Mouse (Mus musculus) lung, embryonic 15.5 days (tissue): ENCODE measurements around the gene Arid1b. TPM values are rescaled to one million over a fixed set of nuclear protein-coding genes. Genes with fewer than 3 reads are reported as not detected.

Experiments
- ATAC-seq: fragments of 200-750 bp; cut with Nextera tagmentation; 2 replicates; pipeline ENCODE4 v1.8.0; 2017; ENCODE audit warnings: moderate number of reproducible peaks, borderline replicate concordance; ENCODE audit not compliant: low FRiP score, low TSS enrichment; ENCODE audit errors: extremely low read depth
- H3K27ac ChIP-seq: fragments of 300-500 bp; sonication (generic); 2 replicates; pipeline ENCODE4 v1.5.1; 2015; ENCODE audit warnings: moderate library complexity, mild to moderate bottlenecking, inconsistent platforms
- H3K27me3 ChIP-seq: fragments of 300-500 bp; sonication (generic); 2 replicates; pipeline ENCODE4 v1.6.1; 2015; ENCODE audit warnings: inconsistent platforms
- H3K36me3 ChIP-seq: fragments of 300-500 bp; sonication (generic); 2 replicates; pipeline ENCODE4 v1.6.1; 2015; ENCODE audit warnings: inconsistent platforms
- H3K4me1 ChIP-seq: fragments of 300-500 bp; sonication (generic); 2 replicates; pipeline ENCODE4 v1.6.1; 2015; ENCODE audit warnings: inconsistent platforms
- H3K4me2 ChIP-seq: fragments of 300-500 bp; sonication (generic); 2 replicates; pipeline ENCODE4 v1.6.1; 2015; ENCODE audit warnings: inconsistent platforms, mild to moderate bottlenecking, moderate library complexity
- H3K4me3 ChIP-seq: fragments of 300-500 bp; sonication (generic); 2 replicates; pipeline ENCODE4 v1.5.1; 2015; ENCODE audit warnings: mild to moderate bottlenecking, inconsistent platforms
- H3K9ac ChIP-seq: fragments of 300-500 bp; sonication (generic); 2 replicates; pipeline ENCODE4 v1.6.1; 2015; ENCODE audit warnings: inconsistent platforms
- H3K9me3 ChIP-seq: fragments of 300-500 bp; sonication (generic); 2 replicates; pipeline ENCODE4 v1.6.1; 2016; ENCODE audit warnings: inconsistent platforms
- WGBS: fragments of 180-500 bp; shearing (Covaris S2); methylation state at CpG from one replicate; pipeline ENCODE4 v1.1.7; 2015; 5-methylcytosine and 5-hydroxymethylcytosine counted together
- polyA plus RNA-seq: library from polyadenylated mRNA; unstranded; fragments of >200 nt; fragmentation: Nextera tagmentation; extraction: Ambion mirVana; gene quantifications from 2 replicates; pipeline ENCODE4 v1.2.1, GENCODE M21; 2015

Arid1b gene
- polyA plus RNA-seq, 1 experiment from 2014 or later: 10.5 TPM

DNA sequence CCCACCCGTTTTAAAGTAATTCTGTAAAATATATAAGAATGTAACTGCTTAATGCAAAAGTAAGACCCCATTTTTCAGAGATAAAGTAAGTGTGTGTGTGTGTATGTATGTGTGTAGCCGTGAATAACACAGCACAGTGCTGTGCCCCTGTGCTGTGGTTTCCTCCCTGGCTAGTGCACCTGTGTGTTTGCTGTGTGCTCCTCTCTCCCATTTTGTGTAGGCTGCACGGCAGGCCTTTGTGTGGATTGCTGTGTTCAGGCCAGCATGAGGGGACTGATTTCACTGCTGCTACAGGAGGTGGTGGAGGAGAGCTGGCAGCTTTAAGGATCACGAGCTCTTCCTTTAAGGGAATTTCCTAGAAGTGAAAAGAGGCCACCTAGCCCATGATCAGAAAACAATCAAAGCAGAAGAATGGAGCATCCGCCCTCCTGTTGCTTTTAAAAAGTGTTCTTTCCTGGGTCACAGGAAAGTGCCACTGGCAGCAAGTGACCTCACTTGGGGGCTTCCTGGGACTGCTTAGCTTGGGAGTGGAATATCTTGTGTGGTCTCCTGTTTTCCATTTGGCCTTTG, 66.5 kb downstream of the Arid1b start:
- Histone ChIP-seq H3K4me3 (no peak overlapping the region), H3K9me3 (no peaks in the 10 kb centered on the region), H3K27ac (no peak overlapping the region), H3K27me3 (no peaks in the 10 kb centered on the region), H3K4me1 (peaks cover 62% of the 10 kb centered on the region), H3K4me2 (no peak overlapping the region), H3K9ac (no peak overlapping the region), H3K36me3 (no peaks in the 10 kb centered on the region)
- ATAC-seq: no peak
- 64% methylated on average over 5 of the region's 5 CpGs for WGBS

DNA sequence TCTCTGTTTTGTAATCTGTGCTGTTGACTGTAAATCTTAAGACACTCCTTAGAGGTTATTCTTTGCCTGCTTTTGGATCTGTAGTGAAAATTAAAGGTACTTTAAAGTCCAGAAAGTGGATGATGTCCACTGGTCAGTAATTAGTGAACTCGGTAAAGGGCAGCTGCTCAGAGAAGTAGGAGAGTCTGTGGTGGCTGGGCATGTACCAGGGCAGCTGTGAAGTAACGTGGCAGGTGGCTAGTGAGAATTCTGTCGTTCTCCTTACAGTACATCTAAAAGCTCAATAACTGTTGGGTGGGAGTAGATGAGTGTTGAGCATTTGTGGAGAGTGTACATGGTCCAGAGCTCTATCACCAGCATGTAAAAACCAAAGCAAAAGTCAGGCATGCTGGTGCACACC, 67.1 kb downstream of the Arid1b start:
- Histone ChIP-seq H3K4me1 (peaks cover 59% of the 10 kb centered on the region), H3K27me3 (no peaks in the 10 kb centered on the region), H3K27ac (no peak overlapping the region), H3K4me2 (no peak overlapping the region), H3K4me3 (no peak overlapping the region), H3K36me3 (no peaks in the 10 kb centered on the region), H3K9ac (no peak overlapping the region), H3K9me3 (no peaks in the 10 kb centered on the region)
- no peak for ATAC-seq
- WGBS: 70% methylated on average over 3 of the region's 3 CpGs

DNA sequence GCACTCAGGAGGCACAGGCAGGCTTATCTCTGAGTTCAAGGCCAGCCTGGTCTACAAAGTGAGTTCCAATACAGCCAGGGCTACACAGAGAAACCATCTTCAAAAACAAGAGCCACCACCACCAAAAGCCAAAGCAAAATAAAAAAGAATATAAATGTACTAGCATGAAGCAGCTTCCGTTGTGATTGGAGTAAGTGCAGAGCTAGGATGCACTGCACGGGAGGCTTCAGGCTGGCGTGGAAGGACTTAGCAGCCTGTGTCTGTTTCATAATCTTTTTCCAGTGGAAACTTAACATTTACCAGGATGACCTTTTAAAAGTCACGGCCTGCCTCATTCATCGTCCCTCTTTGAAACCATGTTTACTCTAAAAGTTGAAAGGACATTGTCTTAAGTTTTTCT, 67.5 kb downstream of the Arid1b start:
- WGBS: 58% methylated on average over 5 of the region's 5 CpGs
- H3K4me2 ChIP-seq: no peak overlapping the region
- H3K4me1 ChIP-seq: peaks cover 60% of the 10 kb centered on the region
- no peak overlapping the region for H3K4me3 ChIP-seq
- H3K9ac ChIP-seq: no peak overlapping the region
- no peak for ATAC-seq
- no peak overlapping the region for H3K27ac ChIP-seq
- no peaks in the 10 kb centered on the region for H3K36me3 ChIP-seq
- no peaks in the 10 kb centered on the region for H3K9me3 ChIP-seq
- no peaks in the 10 kb centered on the region for H3K27me3 ChIP-seq

DNA sequence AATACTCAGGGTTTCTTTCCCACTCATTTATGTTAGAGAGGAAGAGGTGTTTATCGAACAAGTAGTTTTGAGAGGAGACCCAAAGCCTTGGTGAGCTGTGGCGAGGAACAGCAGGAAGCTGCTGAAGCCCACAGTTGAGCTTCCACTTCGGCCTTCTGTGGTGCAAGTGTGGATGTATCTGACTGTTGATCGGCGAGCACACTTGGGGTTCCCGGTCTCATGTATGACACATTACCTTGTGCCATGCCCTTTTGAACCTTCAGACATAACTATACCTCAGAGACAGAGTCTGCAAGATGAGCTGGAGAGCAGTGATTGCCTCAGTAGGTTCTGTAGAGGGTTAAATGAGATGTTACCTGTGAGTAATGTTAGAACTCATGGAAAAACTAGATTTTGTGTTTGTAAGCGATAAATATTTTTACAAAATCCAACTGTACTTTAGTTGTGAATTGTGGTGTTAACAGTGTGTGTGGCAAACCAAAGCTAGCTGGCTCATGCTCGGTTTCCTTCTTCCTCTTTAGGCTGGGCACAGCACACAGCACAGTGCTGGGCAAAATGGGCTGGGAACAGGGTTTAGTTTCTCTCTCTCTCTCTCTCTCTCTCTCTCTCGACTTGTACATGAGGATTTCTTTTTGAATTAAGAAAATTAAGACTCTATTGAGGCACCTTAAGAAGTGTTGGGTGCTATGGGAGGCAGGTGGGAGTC, 69.5 kb downstream of the Arid1b start:
- WGBS: 80% methylated on average over 9 of the region's 9 CpGs
- H3K9me3 ChIP-seq: no peaks in the 10 kb centered on the region
- H3K9ac ChIP-seq: no peak overlapping the region
- no peak overlapping the region for H3K4me2 ChIP-seq
- peaks cover 61% of the 10 kb centered on the region for H3K4me1 ChIP-seq
- no peak overlapping the region for H3K4me3 ChIP-seq
- H3K36me3 ChIP-seq: no peaks in the 10 kb centered on the region
- no peak overlapping the region for H3K27ac ChIP-seq
- no peaks in the 10 kb centered on the region for H3K27me3 ChIP-seq
- no peak for ATAC-seq

DNA sequence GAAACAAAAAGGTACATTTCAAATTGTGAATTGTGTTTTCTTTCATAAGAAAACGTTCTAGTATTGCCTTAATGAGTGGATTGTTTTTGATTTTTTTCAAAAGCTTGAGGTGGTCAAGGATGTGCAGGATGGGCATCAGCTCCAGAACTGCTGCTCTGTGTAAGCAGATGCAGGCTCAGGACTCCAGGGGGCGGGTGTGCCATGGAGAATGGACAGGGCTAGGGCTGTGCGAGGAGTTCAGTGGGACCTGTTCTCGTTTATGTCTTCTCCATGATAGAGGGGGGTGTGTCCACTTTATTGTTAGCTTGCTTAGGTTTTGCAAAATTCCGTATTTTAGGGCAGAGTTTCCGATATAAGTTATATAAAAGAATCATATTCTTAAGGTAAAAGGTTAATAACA, 70.6 kb downstream of the Arid1b start:
- H3K36me3 ChIP-seq: no peaks in the 10 kb centered on the region
- H3K4me1 ChIP-seq: peaks cover 55% of the 10 kb centered on the region
- H3K27ac ChIP-seq: no peak overlapping the region
- ATAC-seq: no peak
- no peaks in the 10 kb centered on the region for H3K27me3 ChIP-seq
- no peak overlapping the region for H3K9ac ChIP-seq
- 52% methylated on average over 6 of the region's 6 CpGs for WGBS
- H3K4me2 ChIP-seq: no peak overlapping the region
- no peak overlapping the region for H3K4me3 ChIP-seq
- H3K9me3 ChIP-seq: no peaks in the 10 kb centered on the region

DNA sequence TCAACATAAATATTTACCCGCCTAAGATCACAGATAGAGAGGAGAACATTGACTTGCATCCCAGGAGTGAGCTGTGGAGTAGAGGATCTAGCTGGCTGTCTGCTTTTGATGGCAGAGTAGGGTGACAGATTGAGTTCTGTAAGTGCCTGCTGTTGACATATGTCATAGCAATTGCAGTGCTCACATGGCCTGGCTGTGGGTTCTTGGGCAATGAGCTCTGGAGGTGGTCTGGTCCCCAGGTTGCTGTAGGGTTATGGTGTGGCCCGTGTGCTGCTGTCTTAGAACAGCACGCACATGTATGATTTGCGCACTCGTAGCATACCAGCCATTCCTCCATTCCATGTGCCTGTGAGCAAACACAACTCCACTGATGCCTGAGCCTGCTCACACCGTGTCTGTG, 71.1 kb downstream of the Arid1b start:
- Histone ChIP-seq H3K36me3 (no peaks in the 10 kb centered on the region), H3K9ac (no peak overlapping the region), H3K4me3 (no peak overlapping the region), H3K9me3 (no peaks in the 10 kb centered on the region), H3K27ac (no peak overlapping the region), H3K4me2 (no peak overlapping the region), H3K4me1 (peaks cover 50% of the 10 kb centered on the region), H3K27me3 (no peaks in the 10 kb centered on the region)
- ATAC-seq: peak; percentile 47; the same call in 1 of the 2 replicates
- WGBS: 54% methylated on average over 6 of the region's 6 CpGs

DNA sequence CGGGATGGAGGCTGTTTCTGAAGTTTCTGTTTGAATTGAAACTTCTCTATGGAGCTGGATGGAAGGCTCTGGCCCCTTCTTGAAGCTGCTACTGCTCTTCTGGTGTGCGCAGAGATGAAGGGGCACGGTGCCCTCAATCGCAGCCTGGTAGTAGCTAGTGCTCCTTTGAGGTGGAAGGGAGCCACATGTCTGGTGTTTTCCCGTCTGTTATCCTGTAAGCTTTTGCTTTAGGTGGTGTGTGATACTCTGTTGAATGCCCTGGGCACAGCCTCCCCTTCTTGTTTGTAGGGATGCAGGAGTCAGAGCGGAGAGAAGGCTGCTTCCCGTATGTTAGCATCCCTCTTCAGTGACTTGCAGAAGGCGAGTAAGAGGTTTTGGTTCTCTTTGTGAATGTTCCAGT, 72.7 kb downstream of the Arid1b start:
- ATAC-seq: no peak
- no peaks in the 10 kb centered on the region for H3K27me3 ChIP-seq
- peaks cover 37% of the 10 kb centered on the region for H3K4me1 ChIP-seq

DNA sequence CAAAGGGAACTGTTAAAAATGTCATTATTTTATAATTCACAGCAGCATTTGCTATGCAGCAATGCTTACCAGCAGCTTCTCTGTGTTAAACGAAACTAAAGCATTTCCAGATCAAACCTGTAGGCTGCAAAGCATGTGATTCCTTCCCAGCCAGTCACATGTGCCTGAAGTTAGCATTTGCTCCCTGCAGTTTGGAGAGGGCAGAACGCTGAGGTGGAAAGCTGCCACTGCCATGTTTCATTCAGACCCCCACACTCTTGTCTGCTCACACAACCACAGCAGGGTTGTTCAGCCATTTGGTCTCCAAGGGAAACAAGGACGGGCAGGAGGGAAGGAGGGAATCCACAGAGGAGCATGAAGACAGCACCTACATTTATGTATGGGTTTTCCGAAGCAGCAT, 73.1 kb downstream of the Arid1b start:
- Histone ChIP-seq H3K9me3 (no peaks in the 10 kb centered on the region), H3K36me3 (no peaks in the 10 kb centered on the region), H3K27ac (no peak overlapping the region), H3K4me2 (no peak overlapping the region), H3K4me3 (no peak overlapping the region), H3K9ac (no peak overlapping the region), H3K4me1 (peaks cover 37% of the 10 kb centered on the region), H3K27me3 (no peaks in the 10 kb centered on the region)
- no peak for ATAC-seq
- 47% methylated on average over 4 of the region's 4 CpGs for WGBS

More for the DNA sequence above, 72.7 kb downstream of the Arid1b start:
- Histone ChIP-seq H3K4me3 (no peak overlapping the region), H3K9ac (no peak overlapping the region), H3K9me3 (no peaks in the 10 kb centered on the region), H3K27ac (no peak overlapping the region), H3K36me3 (no peaks in the 10 kb centered on the region), H3K4me2 (no peak overlapping the region)
- WGBS: 80% methylated on average over 8 of the region's 8 CpGs

DNA sequence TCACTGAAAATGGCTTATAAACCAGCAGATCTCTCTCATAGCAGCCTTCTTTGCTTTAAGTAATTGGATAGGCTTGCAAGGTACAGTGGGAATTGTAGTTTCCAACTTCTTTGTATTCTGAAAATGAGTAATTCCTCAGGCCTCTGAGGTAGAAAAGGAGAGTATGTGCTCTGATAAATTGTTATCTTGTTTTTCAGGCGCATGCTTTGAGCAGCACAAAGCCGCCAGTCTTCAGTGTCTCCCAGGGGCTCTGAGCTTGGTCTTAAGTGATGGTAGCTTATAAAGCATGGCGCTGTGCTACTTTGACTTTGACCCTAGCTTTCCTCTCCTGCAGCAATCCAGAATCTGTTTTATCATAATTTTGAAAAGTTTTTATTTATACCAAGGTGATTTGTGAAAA, 76.3 kb downstream of the Arid1b start:
- Histone ChIP-seq H3K4me1 (peaks cover 41% of the 10 kb centered on the region), H3K27me3 (no peaks in the 10 kb centered on the region), H3K4me3 (no peak overlapping the region), H3K36me3 (no peaks in the 10 kb centered on the region), H3K9me3 (no peaks in the 10 kb centered on the region), H3K27ac (no peak overlapping the region), H3K9ac (no peak overlapping the region), H3K4me2 (no peak overlapping the region)
- ATAC-seq: no peak
- 76% methylated on average over 3 of the region's 3 CpGs for WGBS

DNA sequence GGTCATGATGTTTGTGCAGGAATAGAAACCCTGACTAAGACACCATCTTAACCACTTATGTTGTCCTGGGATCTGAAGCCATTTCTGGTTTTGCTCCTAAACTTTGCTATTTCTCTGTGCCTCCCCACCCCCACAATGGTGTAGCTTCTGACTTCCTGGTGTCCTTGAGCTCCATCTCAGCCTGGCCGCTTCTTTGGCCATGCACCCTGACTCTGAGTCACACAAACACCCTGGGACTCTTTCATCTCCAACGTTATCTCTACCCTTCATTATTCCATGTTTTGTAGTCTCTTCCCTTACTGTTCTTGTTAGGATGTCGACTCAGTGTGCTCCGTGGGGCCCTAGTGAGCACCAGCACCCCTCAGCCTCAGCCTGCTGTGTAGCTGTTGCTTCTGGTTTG, 78.4 kb downstream of the Arid1b start:
- Histone ChIP-seq H3K4me3 (no peak overlapping the region), H3K9ac (no peak overlapping the region), H3K4me1 (peaks cover 33% of the 10 kb centered on the region), H3K36me3 (no peaks in the 10 kb centered on the region), H3K27ac (no peak overlapping the region), H3K27me3 (no peaks in the 10 kb centered on the region), H3K4me2 (no peak overlapping the region), H3K9me3 (no peaks in the 10 kb centered on the region)
- no peak for ATAC-seq
- 63% methylated on average over 4 of the region's 4 CpGs for WGBS

DNA sequence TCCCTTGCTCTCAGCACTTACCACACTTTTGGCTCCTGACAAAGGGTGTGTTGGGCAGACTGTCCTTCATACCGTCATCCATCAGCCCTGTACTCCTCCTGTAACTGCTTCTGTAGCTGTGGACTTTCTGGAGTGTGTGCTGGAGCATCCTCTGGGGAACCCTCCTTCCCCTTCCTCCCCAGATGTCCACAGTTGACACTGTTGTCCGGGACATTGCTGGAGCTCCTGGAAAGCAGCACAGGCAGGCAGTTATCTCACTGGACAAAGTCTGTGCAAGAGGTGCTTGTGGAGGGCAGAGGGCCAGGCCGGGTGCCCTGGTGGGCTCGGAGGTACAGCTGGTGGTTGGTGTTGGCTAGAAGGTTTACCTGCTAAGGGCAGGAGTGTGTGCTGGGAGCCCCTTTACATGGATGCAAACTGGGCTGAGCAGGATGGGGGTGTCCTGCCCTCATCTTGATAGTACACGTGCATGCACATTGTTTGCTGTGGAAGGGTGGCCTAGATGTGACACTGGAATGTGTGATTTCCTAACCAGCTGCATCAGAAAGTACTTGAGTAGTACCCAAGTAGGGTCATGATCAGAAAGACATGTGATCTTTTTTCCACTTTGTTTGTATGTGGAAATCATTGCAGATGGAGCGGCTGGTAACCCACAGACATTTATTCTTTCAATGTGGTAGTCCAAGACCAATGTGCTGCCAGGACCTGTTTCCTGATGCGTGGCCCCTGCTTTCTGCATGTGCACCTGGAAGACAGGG, 80.8 kb downstream of the Arid1b start:
- ATAC-seq: no peak
- Histone ChIP-seq H3K27ac (no peak overlapping the region), H3K9me3 (no peaks in the 10 kb centered on the region), H3K27me3 (no peaks in the 10 kb centered on the region), H3K4me2 (no peak overlapping the region), H3K36me3 (no peaks in the 10 kb centered on the region), H3K9ac (no peak overlapping the region), H3K4me1 (peaks cover 23% of the 10 kb centered on the region), H3K4me3 (no peak overlapping the region)
- WGBS: 52% methylated on average over 7 of the region's 7 CpGs

DNA sequence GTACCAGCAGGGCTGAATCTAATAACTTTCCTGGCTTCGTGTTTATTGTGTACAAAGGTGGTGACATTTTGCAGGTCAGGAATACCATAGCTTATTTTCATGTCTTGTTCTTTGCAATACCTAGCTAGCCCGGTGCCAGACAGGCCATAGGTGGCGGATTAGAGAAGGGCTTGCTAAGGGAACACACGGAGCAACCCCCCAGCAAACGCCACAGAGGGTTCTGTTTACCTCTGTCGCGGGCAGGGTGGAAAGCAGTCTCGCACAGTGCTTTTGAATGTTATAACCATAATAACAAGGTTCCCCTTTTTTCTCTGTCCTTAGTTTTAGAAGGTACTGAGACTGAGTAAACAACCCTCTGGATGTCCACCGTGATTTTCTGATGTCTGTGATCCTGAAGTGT, 83.9 kb downstream of the Arid1b start:
- Histone ChIP-seq H3K27me3 (no peaks in the 10 kb centered on the region), H3K4me2 (no peak overlapping the region), H3K27ac (no peak overlapping the region), H3K4me1 (peaks cover 54% of the 10 kb centered on the region), H3K9ac (no peak overlapping the region), H3K4me3 (no peak overlapping the region), H3K36me3 (no peaks in the 10 kb centered on the region), H3K9me3 (no peaks in the 10 kb centered on the region)
- 48% methylated on average over 9 of the region's 9 CpGs for WGBS
- ATAC-seq: no peak
